ENCODE assay signal across 34 mouse cellular contexts in genomic region chr12:33068977-33069376, GRCm38 (mm10). TPM values are rescaled to one million over a fixed set of nuclear protein-coding genes. Genes with fewer than 3 reads are reported as not detected.
"Had no signal": no experiment of that assay in that cellular context is flagged by ENCODE, and none has a peak within 500 bp of the region (broad histone marks: within the 10 kb centered on the region; RNA-seq: fewer than 3 reads in every experiment).

No protein-coding gene starts in this region.

- H3K27me3 ChIP-seq: limb, embryonic 12.5 days; limb, embryonic 13.5 days; limb, embryonic 15.5 days; liver, embryonic 12.5 days; liver, embryonic 13.5 days; liver, embryonic 15.5 days; lung, embryonic 15.5 days; midbrain, embryonic 12.5 days; midbrain, embryonic 13.5 days; midbrain, embryonic 15.5 days; neural tube, embryonic 12.5 days had no signal

- H3K4me2 ChIP-seq: limb, embryonic 12.5 days; limb, embryonic 13.5 days; limb, embryonic 15.5 days; liver, embryonic 11.5 days; liver, embryonic 12.5 days; liver, embryonic 13.5 days; liver, embryonic 15.5 days; lung, embryonic 14.5 days; lung, embryonic 15.5 days; midbrain, embryonic 12.5 days; midbrain, embryonic 13.5 days; midbrain, embryonic 15.5 days; neural tube, embryonic 12.5 days had no signal

- H3K27ac ChIP-seq: limb, embryonic 10.5 days; limb, embryonic 12.5 days; limb, embryonic 13.5 days; limb, embryonic 15.5 days; liver, embryonic 12.5 days; liver, embryonic 13.5 days; liver, embryonic 14.5 days; liver, embryonic 15.5 days; lung, embryonic 15.5 days; macrophage; midbrain, embryonic 10.5 days; midbrain, embryonic 12.5 days; midbrain, embryonic 13.5 days; midbrain, embryonic 15.5 days; neural tube, embryonic 12.5 days had no signal

- ATAC-seq: liver, embryonic 12.5 days; liver, postnatal 0 days; lung, postnatal 0 days; midbrain, embryonic 13.5 days; midbrain, embryonic 15.5 days; midbrain, embryonic 16.5 days had no signal

- H3K36me3 ChIP-seq: limb, embryonic 10.5 days; limb, embryonic 12.5 days; limb, embryonic 13.5 days; limb, embryonic 15.5 days; liver, embryonic 12.5 days; liver, embryonic 13.5 days; liver, embryonic 15.5 days; lung, embryonic 15.5 days; midbrain, embryonic 10.5 days; midbrain, embryonic 12.5 days; midbrain, embryonic 13.5 days; midbrain, embryonic 15.5 days; neural tube, embryonic 12.5 days had no signal

- H3K4me1 ChIP-seq: limb, embryonic 10.5 days; limb, embryonic 12.5 days; liver, embryonic 12.5 days; liver, embryonic 13.5 days; liver, embryonic 15.5 days had no signal

- H3K4me3 ChIP-seq: limb, embryonic 10.5 days; limb, embryonic 12.5 days; limb, embryonic 13.5 days; limb, embryonic 15.5 days; liver, embryonic 12.5 days; liver, embryonic 13.5 days; liver, embryonic 15.5 days; lung, embryonic 15.5 days; megakaryocyte, embryonic 14.5 days; midbrain, embryonic 10.5 days; midbrain, embryonic 12.5 days; midbrain, embryonic 13.5 days; midbrain, embryonic 15.5 days; myocyte; neural tube, embryonic 12.5 days had no signal

- H3K9ac ChIP-seq: limb, embryonic 12.5 days; limb, embryonic 13.5 days; limb, embryonic 15.5 days; liver, embryonic 12.5 days; liver, embryonic 13.5 days; liver, embryonic 14.5 days; liver, embryonic 15.5 days; liver, postnatal 0 days; lung, embryonic 14.5 days; lung, embryonic 15.5 days; midbrain, embryonic 12.5 days; midbrain, embryonic 13.5 days; midbrain, embryonic 15.5 days; neural tube, embryonic 12.5 days had no signal

- DNase-seq: left cerebral cortex, postnatal 4 days; liver; liver, embryonic 13.5 days; liver, postnatal 0 days; lung, adult 18-20 months; lung, adult 2 months; lung, embryonic 14.5 days; lung, postnatal 10 days; lung, postnatal 14 days; lung, postnatal 36 days; lung, postnatal 4 days; midbrain, embryonic 14.5 days had no signal

- H3K9me3 ChIP-seq: limb, embryonic 10.5 days; limb, embryonic 13.5 days; limb, embryonic 15.5 days; liver, embryonic 12.5 days; liver, embryonic 13.5 days; liver, embryonic 15.5 days; lung, embryonic 15.5 days; midbrain, embryonic 12.5 days; midbrain, embryonic 13.5 days; midbrain, embryonic 15.5 days; neural tube, embryonic 12.5 days had no signal

RNA-seq across cellular contexts. Expression of gene Cdhr3, which starts 23.7 kb away (rescaled TPM):
- polyA plus RNA-seq: limb, embryonic 10.5 days; limb, embryonic 11.5 days; limb, embryonic 12.5 days; liver, adult 2 months; liver, embryonic 11.5 days; liver, embryonic 12.5 days; liver, embryonic 13.5 days; liver, embryonic 14.5 days; liver, embryonic 16.5 days; liver, postnatal 0 days; lung, embryonic 14.5 days; macrophage; midbrain, embryonic 10.5 days; midbrain, embryonic 13.5 days had no signal
